21 mouse cellular contexts compared by ENCODE assay signal in the genomic region with DNA sequence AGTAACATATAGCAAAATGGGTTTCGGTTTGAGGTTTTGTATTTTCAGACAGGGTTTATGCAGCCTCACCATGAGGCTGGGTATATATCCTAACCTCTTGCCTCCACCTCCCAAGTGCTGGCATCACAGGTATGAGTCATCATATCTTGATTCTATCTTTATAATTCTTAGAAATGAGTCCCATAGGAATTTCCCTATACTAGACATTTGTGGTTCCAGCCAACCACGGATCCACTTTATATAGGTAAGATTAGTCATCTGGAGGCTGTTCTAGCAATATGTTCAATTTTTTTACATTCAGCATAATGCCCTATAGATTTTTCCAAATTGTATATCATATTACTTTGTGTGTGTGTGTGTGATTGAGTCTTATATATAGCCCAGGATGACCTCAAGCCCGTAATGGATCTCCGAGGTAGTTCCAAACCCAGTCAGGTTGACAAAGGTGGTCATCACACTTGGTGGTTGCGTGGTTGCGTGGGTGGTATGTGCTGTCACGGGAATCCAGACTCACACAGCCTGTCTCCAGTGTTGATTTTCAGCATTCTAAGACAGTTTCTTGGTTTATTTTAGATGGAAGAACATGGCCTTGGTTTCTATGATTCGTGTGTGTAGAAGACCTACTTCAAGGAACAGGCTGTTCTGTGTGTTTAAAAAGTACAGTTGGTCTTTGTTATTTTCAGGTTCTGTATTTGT. TPM values are rescaled to one million over a fixed set of nuclear protein-coding genes. Genes with fewer than 3 reads are reported as not detected.
"Had no signal": no experiment of that assay in that cellular context is flagged by ENCODE, and none has a peak within 500 bp of the region (broad histone marks: within the 10 kb centered on the region; RNA-seq: fewer than 3 reads in every experiment).

No protein-coding gene starts in this region.

- H3K36me3 ChIP-seq: limb, embryonic 15.5 days; liver, embryonic 12.5 days; lung, embryonic 15.5 days; midbrain, embryonic 15.5 days; neural tube, embryonic 13.5 days had no signal

- ATAC-seq: liver, embryonic 12.5 days; midbrain, embryonic 15.5 days had no signal

- H3K4me1 ChIP-seq: limb, embryonic 15.5 days; lung, embryonic 15.5 days; midbrain, embryonic 15.5 days; neural tube, embryonic 13.5 days had no signal

- H3K4me2 ChIP-seq: limb, embryonic 15.5 days; liver, embryonic 12.5 days; lung, embryonic 15.5 days; midbrain, embryonic 11.5 days; midbrain, embryonic 15.5 days; neural tube, embryonic 13.5 days had no signal

- H3K9me3 ChIP-seq: limb, embryonic 15.5 days; liver, embryonic 12.5 days; lung, embryonic 15.5 days; megakaryocyte, embryonic 14.5 days; midbrain, embryonic 15.5 days; neural tube, embryonic 13.5 days had no signal

- H3K9ac ChIP-seq: limb, embryonic 15.5 days; liver, embryonic 12.5 days; lung, embryonic 15.5 days; midbrain, embryonic 15.5 days; neural tube, embryonic 13.5 days had no signal

- H3K4me3 ChIP-seq: limb, embryonic 15.5 days; liver, embryonic 12.5 days; lung, embryonic 15.5 days; midbrain, embryonic 15.5 days; neural tube, embryonic 13.5 days had no signal

- H3K27me3 ChIP-seq: limb, embryonic 15.5 days; liver, embryonic 12.5 days; lung, embryonic 15.5 days; megakaryocyte, embryonic 14.5 days; midbrain, embryonic 15.5 days; neural tube, embryonic 13.5 days had no signal

- H3K27ac ChIP-seq: kidney, postnatal 0 days; limb, embryonic 15.5 days; liver, embryonic 12.5 days; lung, embryonic 15.5 days; midbrain, embryonic 15.5 days; neural tube, embryonic 13.5 days had no signal

- DNase-seq: kidney, adult 11 months; kidney, adult 9 months; kidney, postnatal 36 days; layer of hippocampus, adult 9-11 months; layer of hippocampus, postnatal 36 days; right cerebral cortex, postnatal 25 days; thymus, postnatal 4 days had no signal

RNA-seq across cellular contexts. Expression of a gene that starts 29.9 kb away (rescaled TPM):
- total RNA-seq: layer of hippocampus, adult 18-20 months; layer of hippocampus, postnatal 36 days; monocyte, adult 5-6 weeks had no signal
- polyA plus RNA-seq: intestine, embryonic 14.5 days; kidney, postnatal 0 days; limb, embryonic 11.5 days; limb, embryonic 15.5 days; liver, embryonic 12.5 days; liver, embryonic 16.5 days; lung, embryonic 15.5 days; midbrain, embryonic 11.5 days; midbrain, embryonic 15.5 days; neural tube, embryonic 13.5 days; small intestine, adult 2 months had no signal
